Mouse (Mus musculus) adrenal gland, postnatal 36 days (tissue): ENCODE results near the gene Mrpl55. TPM values are rescaled to one million over a fixed set of nuclear protein-coding genes. Genes with fewer than 3 reads are reported as not detected.

Source experiments
- DNase-seq, 2 experiments: peaks; one replicate each; pipeline ENCODE4 v3.0.0; 2021; ENCODE audit warnings: mixed read lengths in 1 of 2
- long read RNA-seq, 2 experiments: library from polyadenylated mRNA; stranded (forward); transcript quantifications; one replicate each; pipeline ENCODE4 v2.0.0; 2021; ENCODE audit warnings: borderline sequencing depth in 2 of 2
- total RNA-seq, 2 experiments: library from RNA; stranded (reverse); gene quantifications; 2 replicates each; pipeline ENCODE4 v1.2.3; 2021

Mrpl55 gene
- total RNA-seq, result 10 to 100 TPM; 46.1 to 60.7 TPM
- long read RNA-seq, experiment 1, transcript Mrpl55-201 (4 exons, 940 nt), result major isoform, 55 of 96 reads
- long read RNA-seq, experiment 1, transcript Mrpl55-203 (4 exons, 792 nt), result minor isoform, 13 of 96 reads
- long read RNA-seq, experiment 1, transcript Mrpl55-205 (4 exons, 718 nt), result minor isoform, 9 of 96 reads
- long read RNA-seq, experiment 1, transcript Mrpl55-204 (4 exons, 757 nt), result minor isoform, 6 of 96 reads
- long read RNA-seq, experiment 1, partial matches to known transcripts, result 4 of 96 reads
- long read RNA-seq, experiment 1, other reads (novel, unspliced or antisense), result 7 of 96 reads
- long read RNA-seq, experiment 2, transcript Mrpl55-204 (4 exons, 757 nt), result minor isoform, 5 of 54 reads
- long read RNA-seq, experiment 2, transcript Mrpl55-201 (4 exons, 940 nt), result major isoform, 29 of 54 reads
- long read RNA-seq, experiment 2, transcript Mrpl55-203 (4 exons, 792 nt), result minor isoform, 7 of 54 reads
- long read RNA-seq, experiment 2, partial matches to known transcripts, result 2 of 54 reads
- long read RNA-seq, experiment 2, other reads (novel, unspliced or antisense), result 8 of 54 reads

DNA sequence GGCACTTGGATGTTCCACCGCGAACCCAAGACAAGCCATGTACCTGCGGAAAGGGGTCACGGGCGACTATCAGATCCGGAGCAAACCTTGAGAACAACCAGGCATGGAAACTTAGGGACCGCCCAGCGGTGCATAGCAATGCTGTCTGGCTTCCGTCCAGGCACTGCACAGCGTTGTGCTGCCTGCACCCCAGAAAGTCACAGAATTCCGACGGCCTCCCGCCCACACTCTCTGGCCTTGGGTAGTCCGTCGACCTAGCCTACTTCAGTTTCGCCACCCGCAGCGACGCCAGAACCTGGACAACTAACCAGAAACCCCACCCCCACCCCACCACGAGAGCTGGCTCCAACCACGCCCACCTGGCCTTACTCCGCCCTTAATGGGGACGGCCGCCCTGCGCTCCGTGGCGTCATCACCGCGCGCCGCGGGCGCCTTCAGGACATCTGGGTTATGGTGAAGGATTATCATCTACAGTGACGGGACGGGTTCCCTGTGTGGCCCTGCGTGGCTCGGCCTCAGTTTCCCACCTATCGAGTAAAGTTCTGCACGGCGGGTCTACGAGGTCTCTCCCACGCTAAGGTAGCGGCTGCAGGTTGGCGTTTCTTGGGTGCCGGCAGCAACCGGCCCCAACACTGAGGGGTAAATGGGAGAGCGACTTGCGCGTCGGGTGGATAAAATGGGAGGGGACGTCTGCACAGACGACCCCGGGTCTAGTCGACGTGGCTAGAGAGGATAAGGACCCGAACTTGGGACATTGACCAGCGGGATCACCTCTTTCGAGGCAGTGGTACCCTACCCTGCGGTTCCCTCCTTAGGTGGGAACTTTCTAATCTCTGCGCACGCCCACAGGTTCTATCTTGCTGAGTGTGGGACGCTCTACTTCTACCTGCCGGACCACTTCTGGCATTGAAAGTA is at the start of gene Mrpl55:
Mrpl55 (plus strand) TSS at position 406 of the 915 bp plus-strand sequence.
- DNase-seq, result peak; percentile 96 to 98

DNA sequence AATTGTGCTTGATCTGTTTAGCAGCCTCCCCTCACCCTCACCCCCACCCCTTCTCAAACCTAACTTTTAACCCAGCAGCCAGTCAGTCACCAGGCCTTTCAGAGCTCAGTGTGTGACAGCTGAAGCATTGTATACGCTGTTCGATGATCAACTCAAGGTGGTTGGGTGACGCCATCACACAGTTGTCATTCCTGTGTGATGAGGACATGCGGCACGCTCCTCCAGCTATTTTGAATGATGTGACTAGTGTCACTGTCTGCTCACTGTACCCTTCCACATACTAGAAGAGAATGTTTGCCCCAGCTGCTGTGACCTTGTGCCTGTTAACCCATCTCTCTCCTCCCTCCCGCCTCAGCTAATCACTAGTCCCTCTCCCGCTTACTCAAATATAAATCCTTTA is 48.1 kb upstream of the Mrpl55 start:
- DNase-seq, result peak; percentile 45 to 61

DNA sequence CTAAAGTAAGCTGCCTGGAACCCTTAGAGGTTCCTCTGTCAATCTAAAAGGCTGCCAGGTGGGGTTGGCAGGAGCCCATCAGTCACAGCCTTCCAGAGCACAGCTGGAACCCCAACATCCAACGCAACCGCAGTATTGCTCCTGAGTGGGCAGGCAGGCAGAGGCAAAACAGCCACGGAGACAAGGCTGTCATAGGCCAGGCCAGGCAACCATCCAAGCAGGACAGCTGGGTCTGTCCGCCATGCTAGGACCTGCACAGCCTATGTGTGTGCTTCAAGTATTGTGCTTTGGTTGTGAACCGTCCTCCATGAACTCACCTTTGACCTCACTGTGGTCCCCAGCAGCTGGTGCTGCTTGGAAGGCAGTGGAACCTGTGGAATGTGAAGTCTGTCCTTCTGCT is 46.4 kb upstream of the Mrpl55 start:
- DNase-seq, result no peak

DNA sequence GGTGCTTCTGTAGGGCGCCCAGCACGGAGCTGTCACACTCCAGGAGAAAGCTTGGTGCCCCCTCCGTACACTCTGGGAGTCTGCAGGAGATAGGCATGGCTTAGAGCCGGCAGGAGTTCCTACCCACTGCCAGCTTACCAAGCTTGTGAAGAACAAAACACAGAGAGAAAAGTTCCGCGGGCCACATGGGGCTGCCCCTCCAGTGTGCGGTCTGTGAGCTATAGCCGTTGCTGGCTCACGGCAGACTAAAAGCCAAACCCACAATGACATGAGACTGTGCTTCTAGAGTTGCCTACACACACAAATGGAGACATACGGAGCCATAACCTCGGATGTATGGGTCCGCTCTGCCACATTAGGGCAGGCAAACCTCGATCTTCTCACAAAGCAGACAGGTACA is 43.2 kb upstream of the Mrpl55 start:
- DNase-seq, result no peak

DNA sequence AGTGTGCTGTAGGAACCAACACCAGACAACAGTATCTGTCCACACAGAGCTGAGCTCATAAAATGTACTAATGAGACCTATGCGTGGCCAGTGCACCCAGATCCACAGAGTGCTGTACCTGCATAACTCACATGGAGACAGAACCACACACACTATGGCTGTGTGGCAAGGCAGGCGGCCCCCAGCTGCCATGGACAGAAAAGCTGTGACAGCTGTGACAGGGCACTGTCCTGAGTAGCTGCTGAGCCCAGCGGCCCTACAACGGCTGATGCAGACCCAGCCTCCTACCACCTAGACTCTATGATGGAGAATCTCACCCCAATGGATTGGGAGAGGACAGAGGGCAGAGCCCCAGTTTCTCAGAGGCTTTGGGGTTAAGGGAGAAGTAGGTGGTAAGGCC is 42.7 kb upstream of the Mrpl55 start:
- DNase-seq, result no peak

DNA sequence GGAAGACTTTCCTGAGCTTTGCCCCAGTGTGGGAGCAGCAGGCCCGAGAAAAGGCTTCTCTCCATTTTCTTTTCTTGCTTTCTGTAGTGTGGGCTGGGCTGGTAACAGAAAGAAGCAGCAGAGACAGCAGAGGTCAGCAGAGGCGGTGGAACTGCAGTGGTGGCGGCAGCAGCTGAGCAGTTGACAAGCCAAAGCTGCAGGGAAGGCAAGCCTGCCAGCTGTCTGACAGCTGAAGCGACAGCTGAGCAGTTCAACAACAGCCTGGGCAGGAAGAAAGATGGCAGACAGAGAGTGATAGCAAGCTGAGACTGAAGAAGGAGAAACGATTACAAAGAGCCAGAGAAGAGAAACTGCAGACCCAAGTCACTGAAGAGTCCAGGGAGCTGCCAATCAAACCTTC is 40.9 kb upstream of the Mrpl55 start:
- DNase-seq, result no peak

DNA sequence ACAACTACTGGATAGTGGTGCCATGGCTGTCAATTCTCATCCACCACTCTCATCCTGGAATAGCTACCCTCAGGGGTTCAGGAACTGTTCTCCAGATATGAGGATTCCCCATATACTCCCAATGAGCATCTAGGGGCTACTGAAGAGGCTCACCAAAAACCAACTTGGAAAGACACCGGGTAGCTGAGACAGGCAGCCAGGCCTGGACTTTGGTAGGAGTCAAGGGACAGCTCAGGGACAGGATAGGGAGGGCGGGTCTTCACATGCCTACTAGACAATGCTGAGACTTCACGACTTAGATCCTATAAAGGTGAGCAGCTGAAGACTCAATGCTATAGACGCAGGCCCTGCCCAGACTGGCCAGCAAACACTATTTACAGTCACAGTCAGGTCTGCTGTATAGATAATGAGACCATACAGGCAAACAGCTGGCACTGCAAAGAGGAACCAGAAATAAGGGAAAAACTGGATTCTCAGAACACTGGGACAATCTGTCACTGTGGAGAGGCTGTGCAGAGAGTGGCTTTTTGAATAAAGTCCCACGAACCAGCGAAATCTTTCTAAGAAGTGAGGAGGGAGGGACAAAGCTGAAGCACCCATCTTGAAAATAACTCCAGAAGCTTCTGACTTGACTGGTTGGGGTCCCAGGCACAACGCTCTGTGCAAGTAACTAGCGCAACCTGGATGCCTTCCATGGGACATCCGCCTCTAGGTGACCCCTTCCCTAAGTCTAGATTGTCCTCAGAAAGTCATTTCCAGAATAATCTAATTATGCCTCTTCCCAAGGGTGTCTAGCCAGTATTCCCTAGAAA is 39.6 kb upstream of the Mrpl55 start:
- DNase-seq, result no peak

DNA sequence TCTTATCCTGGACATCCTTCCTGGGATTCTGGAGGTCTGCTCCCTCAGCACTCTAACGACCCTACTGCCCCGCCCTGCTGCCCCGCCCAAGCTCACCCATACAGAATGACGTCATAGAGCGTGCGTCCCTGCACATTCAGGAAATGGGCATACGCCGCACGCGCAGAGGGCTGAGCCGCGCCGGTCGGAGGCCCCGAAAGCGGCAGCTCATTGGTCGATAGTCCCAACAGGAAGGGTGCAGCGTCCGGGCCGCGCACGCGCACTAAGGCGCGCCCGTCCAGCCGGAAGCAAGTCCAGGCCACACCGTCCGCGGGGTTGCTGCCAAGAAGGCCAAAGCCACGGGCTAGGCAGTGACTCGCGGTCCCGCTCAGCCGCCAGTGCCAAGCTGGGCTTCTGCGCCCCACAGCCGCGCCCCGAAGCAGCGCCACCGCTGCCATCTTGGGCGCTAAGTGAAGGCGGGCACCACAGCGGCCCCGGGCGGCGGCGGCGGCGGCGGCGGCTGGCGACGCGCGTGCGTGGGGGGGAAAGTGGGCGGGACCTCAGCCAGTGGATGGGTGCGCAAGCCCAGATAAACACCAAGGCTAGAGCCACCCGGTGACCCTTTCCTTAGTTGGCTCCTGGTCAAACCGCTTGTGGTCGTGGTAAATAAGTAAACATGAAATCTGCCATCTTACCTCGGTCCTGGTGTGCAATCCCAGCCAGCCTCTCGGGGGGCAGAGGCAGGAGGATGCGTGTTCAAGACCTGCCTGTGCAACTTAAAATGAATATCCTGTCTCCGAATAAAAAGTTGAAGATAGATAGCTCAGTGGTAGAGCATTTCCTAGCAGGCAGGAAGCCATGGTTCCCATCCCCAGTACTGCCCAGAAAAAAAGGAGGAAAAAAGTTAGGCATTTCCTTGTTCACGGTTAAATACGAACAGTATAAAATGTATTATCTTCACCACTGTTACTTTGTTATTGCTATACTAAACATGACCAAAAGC is 38.7 kb upstream of the Mrpl55 start, which contains the start of gene Iba57:
Iba57 (minus strand) TSS at position 485 of the 982 bp plus-strand sequence.
- peak; percentile 98 to 99 for DNase-seq

DNA sequence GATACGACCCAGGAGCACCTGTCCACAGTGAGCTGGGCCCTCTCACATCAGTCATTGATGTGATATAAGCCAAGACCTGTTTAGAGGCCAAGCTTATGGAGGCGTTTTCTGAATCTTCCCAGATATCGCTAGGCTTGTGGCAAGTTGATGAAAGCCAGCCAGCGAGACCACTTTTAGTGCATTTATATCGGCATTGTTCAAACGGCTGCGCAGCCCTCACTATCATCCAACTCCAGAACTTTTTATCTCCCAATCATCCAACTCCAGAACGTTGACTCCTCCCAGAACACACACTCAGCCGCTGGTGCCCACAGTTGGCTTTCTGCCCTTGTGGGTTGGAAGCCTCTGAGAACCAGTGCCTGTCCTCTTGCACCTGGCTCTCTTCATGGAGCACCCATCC is 37.9 kb upstream of the Mrpl55 start:
- DNase-seq, result no peak

DNA sequence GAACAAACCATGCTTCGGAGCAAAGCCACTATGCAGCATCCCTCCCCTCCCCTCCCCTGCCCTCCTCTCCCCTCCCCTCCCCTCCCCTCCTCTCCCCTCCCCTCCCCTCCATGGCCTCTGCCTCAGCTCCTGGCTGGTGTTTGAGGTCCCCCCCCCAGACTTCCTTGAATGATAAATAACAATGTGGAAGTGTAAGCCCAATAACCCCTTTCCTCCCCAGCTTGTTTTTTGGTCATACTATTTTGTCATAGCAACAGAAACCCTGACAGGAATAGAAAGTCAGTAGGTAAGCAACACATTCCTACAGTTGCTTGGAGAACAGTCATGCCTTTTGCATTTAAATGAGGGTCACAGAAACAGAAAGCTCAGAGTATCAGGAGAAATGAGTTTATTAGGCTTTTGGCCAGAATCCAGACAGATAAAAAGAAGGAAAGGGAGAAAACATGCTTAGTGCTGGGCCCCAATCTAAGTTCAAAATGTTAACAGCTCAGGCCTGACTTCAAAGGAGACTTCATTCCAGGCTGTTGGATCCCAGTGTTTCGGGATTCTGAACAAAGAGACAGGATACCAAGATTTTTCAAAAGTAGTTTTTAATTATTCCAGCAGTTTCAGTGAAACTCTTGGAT is 36.6 kb upstream of the Mrpl55 start:
- DNase-seq, result no peak

DNA sequence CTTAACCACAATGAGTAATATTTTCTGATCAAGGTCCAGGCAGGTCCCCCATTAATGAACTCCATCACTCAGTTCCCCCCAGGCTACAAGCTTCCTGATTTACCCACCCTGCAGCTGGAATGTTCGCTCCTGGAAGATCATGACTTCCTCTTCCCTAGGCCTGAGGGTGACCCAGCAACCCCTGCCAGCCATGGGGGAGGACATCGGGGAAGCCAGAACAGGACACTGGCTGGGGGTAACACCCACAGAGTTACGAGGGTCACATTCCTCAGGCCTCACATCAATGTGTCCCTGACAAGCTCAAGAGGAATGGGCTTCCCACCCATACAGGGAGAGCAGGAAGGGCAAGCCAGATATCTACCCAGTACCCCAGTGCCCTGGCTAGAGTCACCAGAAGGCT is 32.5 kb upstream of the Mrpl55 start:
- DNase-seq, result no peak

DNA sequence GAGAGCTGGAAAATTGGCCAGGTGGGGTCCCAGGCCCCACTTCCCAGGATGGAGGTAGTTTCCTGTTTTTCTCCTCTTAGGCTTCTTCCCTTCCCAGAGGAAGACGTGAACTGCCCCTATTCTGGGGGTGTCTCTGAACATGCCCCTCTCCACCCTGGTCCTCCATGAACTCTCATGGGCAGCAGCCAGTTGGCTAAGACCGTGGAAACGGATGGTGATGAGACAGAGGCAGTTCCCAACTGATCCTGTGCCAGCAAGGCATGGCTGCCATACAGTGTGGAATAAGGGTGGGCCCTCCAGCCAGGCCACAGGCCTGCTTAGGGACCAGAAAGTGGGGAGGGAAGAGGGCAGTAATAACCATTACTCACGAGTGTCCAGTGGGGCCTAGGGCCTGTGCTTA is 31.7 kb upstream of the Mrpl55 start:
- no peak for DNase-seq

DNA sequence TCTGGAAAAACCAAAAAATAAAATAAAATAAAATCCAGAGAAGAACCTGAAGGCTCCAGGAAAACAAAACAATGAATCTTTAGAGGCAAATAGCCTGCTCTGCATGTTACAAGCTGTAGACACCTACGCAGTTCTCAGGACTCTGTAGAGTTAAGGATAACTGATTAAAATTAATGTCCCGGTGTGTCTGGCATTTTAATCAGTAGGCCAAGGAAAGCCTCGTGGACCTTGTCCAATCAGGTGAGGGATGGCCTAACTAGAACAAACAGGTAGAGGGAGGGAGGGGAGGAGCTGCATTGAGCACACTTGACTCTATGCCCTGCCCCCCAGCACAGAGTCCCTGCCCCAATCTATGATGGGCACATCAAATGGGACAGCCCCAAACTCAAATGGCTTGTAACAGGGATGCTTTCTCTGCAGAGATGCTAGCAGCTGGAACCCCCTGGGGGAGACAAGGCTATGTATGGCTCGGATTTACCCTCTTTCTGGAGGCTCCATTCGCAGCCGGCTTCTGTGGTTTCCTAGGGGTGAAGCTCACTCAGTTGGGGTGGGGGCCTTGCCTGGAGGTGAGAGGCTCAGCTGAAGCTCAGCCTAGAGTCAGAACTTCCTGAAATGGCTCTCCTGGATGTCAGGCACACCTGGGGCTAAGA is 28.0 kb upstream of the Mrpl55 start:
- no peak for DNase-seq

DNA sequence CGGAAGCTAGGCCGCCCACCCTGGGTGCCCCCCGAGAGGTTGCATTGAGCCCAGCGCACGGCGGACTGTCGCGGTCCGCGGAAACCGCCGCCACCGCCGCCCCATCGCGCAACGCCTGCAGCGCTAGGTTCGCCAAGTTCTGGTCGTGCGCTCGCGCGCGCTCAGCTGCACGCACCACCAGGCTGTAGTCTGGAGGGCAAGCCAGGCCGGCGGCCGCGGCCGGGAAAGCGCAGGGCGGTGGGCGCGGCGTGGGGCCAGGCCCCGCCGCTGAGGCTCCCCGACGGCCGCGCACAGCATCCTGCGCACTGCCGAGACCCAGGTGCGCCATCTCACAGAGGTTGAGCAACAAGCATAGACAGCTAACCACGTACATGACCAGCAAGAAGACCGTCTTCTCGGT is 25.8 kb upstream of the Mrpl55 start:
- no peak for DNase-seq

DNA sequence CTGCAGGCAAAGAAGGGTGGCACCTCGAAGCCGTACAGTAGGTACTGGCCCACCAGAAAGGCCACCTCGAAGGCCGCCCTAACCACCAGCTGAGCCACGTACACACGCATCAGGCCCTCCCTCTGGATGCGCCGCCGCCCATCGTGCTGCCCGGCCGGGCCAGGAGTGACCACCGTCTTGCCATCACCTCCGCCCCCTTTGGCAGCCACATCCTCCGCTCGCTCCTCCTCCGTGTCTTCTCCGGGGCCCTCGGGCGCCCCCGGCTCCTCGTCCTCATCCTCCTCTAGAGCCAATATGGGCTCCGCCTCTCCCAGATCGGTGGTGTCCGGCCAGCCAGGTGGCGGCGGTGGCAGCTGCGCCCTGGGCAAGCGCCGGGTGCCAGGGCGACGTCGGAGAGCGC is 25.4 kb upstream of the Mrpl55 start:
- DNase-seq, result no peak

DNA sequence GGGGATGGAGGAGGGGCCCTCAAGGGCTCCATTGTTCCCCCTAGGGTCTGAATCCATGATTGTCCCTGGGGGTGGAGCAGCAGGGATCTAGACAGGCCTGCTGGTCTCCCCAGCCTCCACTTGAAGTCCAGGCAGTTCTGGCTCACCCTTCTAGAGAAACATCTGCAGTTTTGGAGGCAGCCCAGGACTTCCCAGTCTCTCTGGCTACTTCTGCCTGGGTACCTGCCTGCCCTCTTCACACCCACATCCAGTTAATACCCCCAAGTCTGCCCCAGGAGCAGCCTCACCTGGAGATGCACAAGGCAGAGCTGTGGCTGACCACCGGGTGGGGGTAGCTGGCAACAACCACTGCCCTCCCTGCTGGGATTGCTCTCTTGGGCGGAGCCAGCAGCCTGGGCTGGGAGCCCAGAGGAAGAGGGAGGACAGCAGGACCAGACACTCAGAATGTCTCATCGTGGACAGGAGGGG is 19.4 kb upstream of the Mrpl55 start, which contains the start of gene Gjc2:
Gjc2 (minus strand) TSS at position 350 of the 468 bp plus-strand sequence.
- DNase-seq, result peak; percentile 78 to 86

DNA sequence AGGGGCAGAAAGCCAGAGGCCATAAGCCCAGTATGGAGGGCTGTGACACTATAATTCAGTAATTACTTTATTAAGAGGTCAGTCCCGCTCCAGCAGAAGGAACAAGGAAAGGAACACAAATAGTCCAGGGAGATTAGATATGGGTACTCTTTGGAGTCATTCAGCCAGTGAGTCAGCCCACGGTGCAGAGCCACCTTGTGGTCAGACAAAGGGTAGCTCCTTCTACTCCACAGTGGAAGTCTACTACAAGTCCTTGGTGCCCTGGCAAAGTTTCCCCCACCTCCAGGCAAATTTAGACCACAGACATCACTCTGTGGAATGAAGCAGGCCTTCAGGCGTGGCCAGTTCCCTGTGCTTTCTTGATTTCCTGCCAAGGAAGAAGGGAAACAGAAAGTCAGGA is 18.5 kb upstream of the Mrpl55 start:
- peak; percentile 60 to 78 for DNase-seq

DNA sequence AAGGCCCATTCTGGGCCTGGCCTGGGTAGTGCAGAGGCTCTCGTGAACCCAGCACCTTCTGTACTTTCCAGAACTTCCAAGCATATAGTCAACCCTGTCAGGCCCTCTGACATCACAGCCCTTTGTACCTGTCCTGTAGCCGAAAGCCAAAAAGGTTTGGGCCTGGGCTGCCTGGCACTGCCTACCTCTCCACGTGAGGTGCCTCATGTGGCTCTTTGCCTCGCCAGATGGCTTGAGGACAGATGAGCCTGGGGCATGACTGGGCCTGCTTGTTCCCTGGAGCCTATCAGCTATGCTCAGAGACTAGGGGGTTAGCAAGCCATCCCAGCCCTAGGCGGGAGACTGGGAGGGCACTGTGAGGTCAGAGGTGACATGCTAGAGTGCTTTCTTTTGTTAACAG is 16.8 kb upstream of the Mrpl55 start:
- no peak for DNase-seq

DNA sequence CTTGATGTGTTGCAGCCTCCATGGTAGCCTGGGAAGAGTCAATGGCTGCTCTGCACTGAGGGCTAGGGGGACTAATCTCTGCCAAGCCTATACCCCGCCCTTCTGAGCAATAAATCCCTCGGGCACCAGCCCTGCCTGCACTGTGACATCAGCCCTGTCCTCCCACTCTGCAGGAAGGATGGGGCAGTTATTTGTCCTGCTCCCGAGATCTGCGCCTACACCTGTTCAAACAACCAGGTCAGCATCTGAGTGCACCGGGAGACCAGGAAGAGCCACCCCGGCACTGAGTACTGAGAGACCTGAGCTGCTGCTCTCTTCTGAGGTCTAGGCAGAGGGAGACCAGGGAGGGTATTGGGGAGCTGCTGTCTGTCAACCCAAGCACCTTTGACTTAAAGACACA is 14.6 kb upstream of the Mrpl55 start:
- no peak for DNase-seq
